Mouse (Mus musculus) ZHBTc4 (cell line): ENCODE results near the gene 4632433K11Rik.
A peak's percentile ranks its signal among the peaks of the same experiment; 100 is the strongest.

Experiments
- DNase-seq: peaks from one replicate; pipeline ENCODE4 v3.0.0-alpha.2; 2011; ENCODE audit warnings: low read depth, low spot score

The 4632433K11Rik gene

GRCm38 (mm10) chr7:5020000-5020681 is 13.8 kb upstream of the 4632433K11Rik start, which contains the start of the genes Zfp865 and Ccdc106:
Gene Zfp865, plus strand, starts transcription at chr7:5020376.
Gene Ccdc106, plus strand, starts transcription at chr7:5020553.
- peak; percentile 99 for DNase-seq

DNA sequence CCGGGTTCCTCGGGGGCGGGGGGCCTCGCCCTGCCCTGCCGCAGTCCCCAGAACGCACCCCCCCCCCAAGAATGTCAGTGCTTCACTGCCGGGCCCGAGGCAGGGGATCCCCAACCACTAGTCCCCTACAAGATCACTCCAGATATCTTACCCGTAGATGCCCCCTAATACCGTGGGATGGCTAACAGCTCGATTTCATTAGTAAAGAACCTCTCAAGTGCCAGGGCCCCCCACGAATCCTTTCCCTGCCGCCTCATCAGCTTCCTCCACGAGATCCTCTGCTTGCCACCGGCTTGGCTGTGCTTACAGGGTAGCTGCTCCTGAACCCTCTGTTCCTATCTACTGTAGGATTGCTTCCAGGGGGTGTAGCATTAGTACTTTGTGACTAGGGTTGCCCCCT is 13.2 kb upstream of the 4632433K11Rik start:
- no peak for DNase-seq

DNA sequence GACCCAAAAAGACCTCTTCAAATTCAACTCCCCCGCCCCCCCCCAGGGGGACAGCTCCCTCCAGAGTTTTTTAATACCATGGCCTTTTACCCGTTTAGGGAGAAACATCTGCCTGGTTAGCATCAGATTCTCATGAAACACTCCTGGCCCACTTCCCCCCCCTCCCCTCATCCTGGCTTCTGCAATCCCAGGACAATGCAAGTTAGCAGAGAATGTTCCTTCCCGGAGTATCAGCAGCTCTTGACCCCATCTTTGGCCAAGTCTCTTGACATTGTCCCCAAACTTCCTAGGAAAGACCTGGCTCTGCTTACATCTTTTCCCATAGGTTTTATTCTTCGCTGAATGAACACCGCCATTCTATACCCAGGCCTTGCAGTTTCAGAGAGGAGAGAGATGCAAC is 12.7 kb upstream of the 4632433K11Rik start:
- no peak for DNase-seq

DNA sequence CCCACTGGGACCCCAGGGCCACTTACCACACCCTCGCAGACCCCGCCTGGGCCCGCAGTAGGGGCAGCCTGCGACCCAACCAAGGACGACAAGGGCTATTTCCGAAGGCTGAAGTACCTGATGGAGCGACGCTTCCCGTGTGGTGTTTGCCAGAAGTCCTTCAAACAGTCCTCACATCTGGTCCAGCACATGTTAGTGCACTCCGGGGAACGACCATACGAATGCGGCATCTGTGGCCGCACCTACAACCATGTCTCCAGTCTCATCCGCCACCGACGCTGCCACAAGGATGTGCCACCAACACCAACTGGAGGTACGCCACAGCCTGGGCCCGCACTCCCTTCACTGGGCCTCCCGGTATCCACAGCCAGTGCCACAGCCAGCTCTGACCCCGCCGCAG is 4.4 kb upstream of the 4632433K11Rik start:
- peak; percentile 43 for DNase-seq

DNA sequence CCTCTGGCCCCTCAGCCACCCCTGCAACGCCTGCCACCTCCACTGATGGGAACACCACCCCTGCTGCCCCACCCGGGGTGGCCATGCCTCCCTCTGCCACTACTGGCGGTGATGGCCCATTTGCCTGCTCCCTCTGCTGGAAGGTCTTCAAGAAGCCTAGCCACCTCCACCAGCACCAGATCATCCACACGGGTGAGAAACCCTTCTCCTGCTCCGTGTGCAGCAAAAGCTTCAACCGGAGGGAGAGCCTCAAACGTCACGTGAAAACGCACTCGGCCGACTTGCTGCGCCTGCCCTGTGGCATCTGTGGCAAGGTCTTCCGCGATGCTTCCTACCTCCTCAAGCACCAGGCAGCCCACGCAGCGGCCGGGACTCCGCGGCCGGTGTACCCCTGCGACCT is 4.0 kb upstream of the 4632433K11Rik start:
- peak; percentile 69 for DNase-seq

GRCm38 (mm10) chr7:5030554-5031275 is 3.2 kb upstream of the 4632433K11Rik start:
- peak; percentile 78 for DNase-seq

- DNase-seq = peak; percentile 71
Observed at GRCm38 (mm10) chr7:5031496-5031895, 2.4 kb upstream of the 4632433K11Rik start.

DNA sequence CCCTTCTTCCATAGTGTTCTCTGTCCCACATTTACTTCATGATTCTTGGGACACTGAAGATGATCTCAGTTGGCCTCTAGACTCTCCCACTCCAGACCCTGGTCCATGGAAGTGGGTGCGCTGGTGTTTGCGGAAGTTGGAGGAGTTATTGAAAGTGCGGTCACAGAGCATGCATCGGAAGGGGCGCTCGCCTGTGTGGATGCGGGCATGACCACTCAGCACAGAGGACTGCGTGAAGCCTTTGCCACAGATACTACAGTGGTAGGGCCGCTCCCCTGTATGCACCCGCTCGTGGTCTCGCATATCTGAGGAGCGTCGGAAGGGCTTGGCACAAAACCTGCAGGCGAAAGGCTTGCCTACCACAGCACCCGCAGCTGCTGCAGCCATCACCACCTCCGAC is 1.7 kb downstream of the 4632433K11Rik start:
- no peak for DNase-seq

GRCm38 (mm10) chr7:5036136-5036535 is 2.2 kb downstream of the 4632433K11Rik start:
- no peak for DNase-seq

- no peak for DNase-seq
Observed at GRCm38 (mm10) chr7:5037026-5037425, 3.1 kb downstream of the 4632433K11Rik start.

DNA sequence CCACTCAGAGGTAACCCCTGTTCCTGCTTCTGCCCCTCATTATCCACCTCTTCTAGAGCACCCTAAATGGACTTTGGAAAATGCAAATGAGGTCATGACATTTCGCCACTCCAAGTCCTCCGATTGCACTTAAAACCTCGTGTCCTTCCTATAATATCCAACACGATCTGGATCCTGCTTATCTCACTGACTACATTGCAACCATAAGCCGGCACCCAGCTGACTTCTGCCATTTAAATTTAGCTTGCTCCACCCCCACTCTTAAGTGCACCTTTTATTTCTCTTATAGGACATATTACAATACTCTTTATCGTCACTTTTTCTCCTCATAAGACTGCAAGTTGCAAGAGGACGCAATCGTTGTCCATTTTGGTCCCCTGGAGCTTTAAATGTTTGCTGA is 3.5 kb downstream of the 4632433K11Rik start:
- DNase-seq = no peak

GRCm38 (mm10) chr7:5038109-5038732 is 4.3 kb downstream of the 4632433K11Rik start, which contains the start of gene Zfp784:
Gene Zfp784, minus strand, starts transcription at chr7:5038446.
- peak; percentile 96 for DNase-seq

GRCm38 (mm10) chr7:5038940-5039339 is 5.0 kb downstream of the 4632433K11Rik start:
- peak; percentile 43 for DNase-seq

DNA sequence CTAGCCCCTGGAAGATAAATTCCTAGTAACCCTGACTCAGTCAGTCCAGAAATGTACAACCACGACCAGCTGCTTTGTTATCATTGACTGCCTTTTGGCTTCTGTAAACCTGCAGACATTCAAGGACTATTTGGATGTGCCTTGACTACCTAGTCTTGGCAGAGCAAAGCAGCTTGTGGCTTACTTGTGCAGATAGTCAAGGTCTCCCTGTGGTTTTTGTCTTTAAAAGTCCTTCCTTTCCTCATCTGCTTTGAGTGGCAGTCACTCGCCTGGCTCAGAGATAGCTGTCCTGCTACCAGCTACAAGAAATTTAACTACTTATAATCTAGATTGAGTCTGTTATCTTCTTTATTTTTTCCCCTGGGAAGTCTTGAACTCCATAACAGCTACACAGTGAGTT is 11.1 kb downstream of the 4632433K11Rik start:
- DNase-seq = no peak

GRCm38 (mm10) chr7:5046112-5046511 is 12.2 kb downstream of the 4632433K11Rik start:
- no peak for DNase-seq

DNA sequence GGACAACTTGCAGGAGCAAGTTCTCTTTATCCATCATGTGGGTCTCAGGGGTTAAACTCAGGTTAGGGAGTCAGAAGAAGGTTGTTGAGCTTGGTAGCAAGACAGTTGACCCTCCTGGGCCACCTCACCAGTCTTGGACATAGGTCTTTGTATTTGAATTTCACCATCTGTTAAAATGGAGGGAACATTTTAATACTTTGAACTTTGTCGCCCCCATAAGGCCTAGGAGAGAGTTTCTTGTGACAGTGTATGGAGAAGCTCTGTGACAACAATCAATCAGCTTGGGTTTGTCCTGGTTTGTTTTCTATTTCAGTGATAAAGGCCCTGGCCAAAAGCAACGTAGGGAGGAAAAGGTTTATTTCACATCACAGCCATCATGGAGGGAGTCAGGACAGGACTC is 13.4 kb downstream of the 4632433K11Rik start:
- peak; percentile 49 for DNase-seq

DNA sequence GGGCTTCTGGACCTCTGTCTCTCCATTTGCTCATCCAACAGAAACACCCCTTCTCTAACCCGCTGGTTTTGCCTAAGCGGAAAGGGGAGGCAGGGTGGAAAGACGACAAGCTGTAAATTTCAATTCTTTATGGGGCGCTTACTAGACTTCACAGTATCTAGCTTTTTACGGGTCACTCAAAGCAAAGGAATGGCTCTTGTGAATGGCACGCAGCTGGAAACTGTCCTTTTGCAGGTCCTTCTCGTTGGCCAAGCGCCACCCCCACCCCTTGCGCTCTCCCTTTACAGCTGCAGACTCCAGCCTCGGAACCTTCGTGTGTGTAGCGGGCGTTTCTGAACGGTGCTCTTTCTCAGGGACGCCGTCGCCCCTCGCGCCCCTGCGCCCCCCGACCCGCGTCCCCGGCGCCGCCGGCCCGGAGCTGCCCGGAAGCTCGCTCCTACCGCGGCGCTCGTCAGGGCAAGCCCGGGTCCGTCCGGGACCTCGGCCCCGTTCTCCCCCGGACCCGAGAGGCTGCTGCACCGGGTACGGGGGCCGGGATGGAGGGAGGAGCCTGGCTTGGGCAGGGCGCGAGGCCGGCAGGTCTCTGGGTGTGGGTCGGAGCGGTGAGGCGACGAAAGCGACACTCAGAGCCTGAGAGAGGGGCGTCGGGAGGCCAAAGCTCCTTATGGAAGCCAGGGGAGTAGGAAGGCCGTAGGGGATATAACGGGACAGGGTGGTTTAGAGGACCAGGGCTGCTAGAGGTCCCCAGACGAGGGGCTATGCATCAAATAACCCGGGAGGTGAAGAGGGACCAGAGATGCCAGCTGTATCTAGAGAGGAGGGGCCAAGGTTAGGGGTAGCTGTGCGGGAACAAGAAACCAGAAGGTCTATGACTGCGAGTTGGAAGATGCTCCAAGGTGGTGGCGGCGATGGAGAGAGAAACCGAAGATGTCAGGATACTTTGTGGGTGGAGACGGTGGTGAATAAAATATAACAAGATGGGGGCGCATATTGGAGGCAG is 17.6 kb downstream of the 4632433K11Rik start, which contains the start of gene Zfp580:
Gene Zfp580, plus strand, starts transcription at position 346 of the 1,000 bp plus-strand sequence.
- peak; percentile 84 for DNase-seq

- DNase-seq = no peak
Observed at GRCm38 (mm10) chr7:5052438-5052837, 18.5 kb downstream of the 4632433K11Rik start.

DNA sequence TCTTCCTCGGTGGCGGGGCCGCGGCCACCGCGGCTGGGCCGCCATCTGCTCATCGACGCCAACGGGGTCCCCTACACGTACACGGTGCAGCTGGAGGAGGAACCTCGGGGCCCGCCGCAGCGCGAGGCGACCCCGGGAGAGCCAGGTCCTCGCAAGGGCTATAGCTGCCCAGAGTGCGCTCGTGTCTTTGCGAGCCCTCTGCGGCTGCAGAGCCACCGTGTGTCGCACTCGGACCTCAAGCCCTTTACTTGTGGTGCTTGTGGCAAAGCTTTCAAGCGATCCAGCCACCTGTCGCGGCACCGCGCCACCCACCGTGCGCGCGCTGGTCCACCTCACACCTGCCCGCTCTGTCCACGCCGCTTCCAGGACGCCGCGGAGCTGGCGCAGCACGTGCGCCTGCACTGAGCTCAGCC is 19.0 kb downstream of the 4632433K11Rik start:
- no peak for DNase-seq

DNA sequence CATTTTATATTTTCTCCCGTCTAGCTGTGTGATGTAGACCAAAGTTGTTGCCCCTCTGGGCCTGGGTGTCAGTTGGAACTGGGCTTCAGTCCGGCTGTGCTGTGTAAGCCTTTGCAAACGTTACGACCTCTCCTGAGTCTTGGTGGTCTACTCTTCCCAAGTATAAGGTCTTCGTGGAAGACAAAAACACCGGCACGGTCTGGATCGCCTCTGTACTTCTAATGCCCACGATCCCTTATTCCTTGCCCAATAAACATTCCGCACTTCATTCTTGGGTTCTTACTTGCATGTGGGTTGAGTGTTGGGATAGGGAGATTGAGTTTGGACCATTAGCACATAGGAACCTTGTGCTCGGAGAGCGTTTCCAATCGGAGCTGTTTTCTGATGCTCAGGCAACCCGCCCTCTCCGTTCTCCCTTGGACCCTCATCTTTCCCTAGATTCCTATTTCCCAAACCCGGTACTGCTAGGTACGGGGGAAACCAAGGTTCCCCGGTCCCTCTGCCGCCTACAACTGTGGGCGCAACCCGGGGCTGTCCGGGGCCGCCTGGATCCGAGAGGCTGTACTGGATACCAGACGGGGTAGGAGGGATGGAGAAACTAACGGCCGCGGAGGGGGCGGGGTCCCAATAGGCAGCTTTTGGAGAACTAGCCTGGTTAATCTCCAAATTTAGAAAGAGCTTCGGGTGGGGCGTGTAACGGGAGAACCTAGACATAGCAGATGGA is 19.7 kb downstream of the 4632433K11Rik start:
- DNase-seq = peak; percentile 67
